Mouse (Mus musculus) forebrain, postnatal 0 days (tissue): Measurements from ENCODE around the gene Ostn. TPM values are rescaled to one million over a fixed set of nuclear protein-coding genes. Genes with fewer than 3 reads are reported as not detected.

ENCODE experiments used
- ATAC-seq: fragments of 200-750 bp; cut with Nextera tagmentation; 2 replicates; pipeline ENCODE4 v1.8.0; 2017; ENCODE audit warnings: mild to moderate bottlenecking, moderate library complexity
- DNase-seq: peaks from one replicate; pipeline ENCODE4 v3.0.0-alpha.2; 2015
- H3K27ac ChIP-seq: fragments of 300-500 bp; sonication (generic); 2 replicates; pipeline ENCODE4 v1.5.1; 2014; ENCODE audit warnings: low read depth, mild to moderate bottlenecking, antibody characterized with exemption, low read length, moderate library complexity, mixed read lengths
- H3K27me3 ChIP-seq: fragments of 300-500 bp; sonication (generic); 2 replicates; pipeline ENCODE4 v1.6.1; 2014; ENCODE audit warnings: mild to moderate bottlenecking, low read length, mixed read lengths; ENCODE audit not compliant: insufficient read depth
- H3K36me3 ChIP-seq: fragments of 300-500 bp; sonication (generic); 2 replicates; pipeline ENCODE4 v1.6.1; 2014; ENCODE audit warnings: mild to moderate bottlenecking, moderate library complexity; ENCODE audit not compliant: insufficient read depth
- H3K4me1 ChIP-seq: fragments of 300-500 bp; sonication (generic); 2 replicates; pipeline ENCODE4 v1.6.1; 2014; ENCODE audit warnings: antibody characterized with exemption; ENCODE audit not compliant: insufficient read depth
- H3K4me2 ChIP-seq: fragments of 300-500 bp; sonication (generic); 2 replicates; pipeline ENCODE4 v1.6.1; 2014; ENCODE audit warnings: low read depth, mild to moderate bottlenecking, moderate library complexity
- H3K4me3 ChIP-seq: fragments of 300-500 bp; sonication (generic); 2 replicates; pipeline ENCODE4 v1.5.1; 2014; ENCODE audit warnings: low read depth, low read length, mixed read lengths
- H3K9ac ChIP-seq: fragments of 300-500 bp; sonication (generic); 2 replicates; pipeline ENCODE4 v1.6.1; 2014; ENCODE audit warnings: mild to moderate bottlenecking
- H3K9me3 ChIP-seq: fragments of 300-500 bp; sonication (generic); 2 replicates; pipeline ENCODE4 v1.6.1; 2016; ENCODE audit warnings: low read length
- CTCF ChIP-seq: sonication (generic); IDR thresholded peaks from 2 replicates; pipeline ENCODE4 v1.5.1; 2016; ENCODE audit warnings: antibody characterized with exemption, control low read depth, low read depth
- WGBS: fragments of 180-500 bp; shearing (Covaris S2); extraction: QIAGEN DNeasy Blood & Tissue Kit; methylation state at CpG from one replicate; pipeline ENCODE4 v1.1.7; 2014; 5-methylcytosine and 5-hydroxymethylcytosine counted together
- polyA plus RNA-seq: library from polyadenylated mRNA; unstranded; fragments of >200 nt; fragmentation: Nextera tagmentation; extraction: Ambion mirVana; gene quantifications from 2 replicates; pipeline ENCODE4 v1.2.1, GENCODE M21; 2015
- total RNA-seq: library from RNA; depleted of rRNA; stranded (reverse); fragments of >200 nt; gene quantifications from 2 replicates; pipeline ENCODE4 v1.2.3, GENCODE M21; 2014; rRNA removed

The Ostn gene
- total and polyA plus RNA-seq, 2 experiments from 2014 or later = not detected

DNA sequence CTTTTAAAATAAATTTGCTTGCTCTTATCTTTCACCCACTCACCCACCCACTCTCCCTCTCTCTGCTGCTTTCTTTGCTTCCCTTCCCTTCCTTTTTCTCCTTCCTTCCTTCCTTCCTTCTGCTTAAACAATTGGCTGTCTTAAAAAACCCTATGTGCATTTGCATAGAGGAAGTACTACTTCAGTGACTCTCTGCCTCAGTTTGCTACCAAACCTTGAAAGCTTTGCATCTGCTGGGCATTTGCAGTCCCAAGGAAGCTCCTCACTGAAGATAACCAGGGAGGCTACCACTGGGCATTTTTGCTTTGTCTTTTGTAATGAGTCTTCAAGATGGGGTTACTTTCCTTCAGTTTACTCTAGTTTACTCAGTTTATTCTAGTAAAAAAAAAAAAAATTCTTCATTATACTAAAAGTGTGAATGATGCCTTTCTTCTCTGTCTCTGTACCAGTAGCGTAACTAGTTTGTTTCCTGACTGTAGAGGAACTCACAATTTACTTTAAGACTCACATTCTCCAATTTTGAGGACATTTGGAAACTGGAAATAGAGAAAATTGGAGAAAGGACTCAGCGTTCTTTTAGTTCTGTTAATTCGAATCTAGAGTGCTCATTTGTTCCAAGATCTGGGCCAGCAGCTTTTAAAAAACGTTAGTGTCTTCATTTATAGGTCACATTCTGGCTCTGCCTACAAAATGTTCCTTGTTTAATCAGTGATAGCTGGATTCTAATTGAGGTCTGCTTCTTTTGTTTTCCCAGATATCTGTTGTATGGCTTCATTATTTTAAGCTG lies 88.2 kb downstream of the Ostn start:
- Histone ChIP-seq H3K27me3 (no peaks in the 10 kb centered on the region), H3K4me2 (no peak overlapping the region), H3K9me3 (no peaks in the 10 kb centered on the region), H3K27ac (no peak overlapping the region), H3K9ac (no peak overlapping the region), H3K4me3 (no peak overlapping the region), H3K36me3 (no peaks in the 10 kb centered on the region), H3K4me1 (peaks cover 15% of the 10 kb centered on the region)
- ATAC-seq = no peak
- 87% methylated on average over 4 of the region's 4 CpGs for WGBS
- TF ChIP-seq CTCF = no peak
- DNase-seq = no peak

DNA sequence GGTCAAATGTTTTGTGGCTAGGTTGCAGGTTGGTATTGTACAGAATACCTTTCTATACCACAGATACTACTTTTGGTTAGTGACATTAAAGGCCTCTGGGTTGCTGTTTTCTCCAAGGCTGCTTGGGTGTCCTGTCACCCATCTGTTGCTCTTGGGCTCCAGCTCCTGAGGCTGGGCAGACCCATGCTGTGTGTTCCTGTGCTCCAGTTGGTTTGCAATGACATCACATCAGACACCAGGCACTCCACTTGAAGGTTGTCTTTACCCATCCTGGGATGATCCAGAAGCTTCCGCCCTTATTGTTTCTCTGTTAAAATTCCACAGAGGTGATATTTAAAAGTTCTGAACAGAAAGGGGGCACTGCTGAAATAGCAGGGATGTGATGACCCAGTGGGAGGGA lies 89.7 kb downstream of the Ostn start:
- Histone ChIP-seq H3K9ac (no peak overlapping the region), H3K27me3 (no peaks in the 10 kb centered on the region), H3K4me2 (no peak overlapping the region), H3K27ac (no peak overlapping the region), H3K36me3 (no peaks in the 10 kb centered on the region), H3K4me1 (0 out of 2 replicates have a peak, but pooled peaks cover under 1% of the 10 kb centered on the region), H3K4me3 (no peak overlapping the region), H3K9me3 (no peaks in the 10 kb centered on the region)
- TF ChIP-seq CTCF = no peak
- ATAC-seq (no peak), DNase-seq (no peak)
- 93% methylated on average over 1 of the region's 1 CpGs for WGBS

DNA sequence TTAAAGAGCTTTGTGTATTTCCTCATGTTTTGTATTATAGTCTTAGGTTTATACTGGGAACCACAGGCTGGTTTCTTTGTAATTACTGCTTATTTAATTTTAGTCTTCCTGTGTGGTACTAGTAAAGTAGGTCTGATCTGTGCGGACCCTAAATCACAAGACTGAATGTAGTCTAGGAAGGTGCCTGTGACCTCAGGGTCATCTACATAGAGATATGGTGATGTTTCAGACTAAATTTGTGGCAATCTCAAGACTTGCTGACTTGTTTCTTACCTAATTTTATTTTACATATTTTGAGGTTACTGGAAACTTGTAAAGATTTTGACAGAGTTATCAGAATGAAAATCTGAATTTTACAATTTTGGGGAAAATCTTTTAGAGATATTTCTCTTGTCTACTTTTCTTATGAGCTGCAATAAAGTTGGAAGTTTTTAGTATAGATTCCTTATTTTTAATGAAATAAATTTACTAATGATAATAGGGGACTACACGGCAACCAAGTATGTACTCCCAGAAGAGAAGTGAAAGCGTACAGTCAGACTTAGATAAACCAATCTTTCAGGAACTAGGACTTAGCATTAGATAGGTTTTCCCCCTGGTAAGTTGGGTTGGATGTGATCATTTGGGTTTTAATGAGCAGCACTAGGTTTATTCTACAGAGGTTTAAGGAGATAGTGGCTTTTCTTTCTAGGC lies 91.9 kb downstream of the Ostn start:
- no peak for DNase-seq
- 91% methylated on average over 3 of the region's 3 CpGs for WGBS
- H3K27me3 ChIP-seq = no peaks in the 10 kb centered on the region
- no peaks in the 10 kb centered on the region for H3K9me3 ChIP-seq
- no peak for TF ChIP-seq CTCF
- H3K9ac ChIP-seq = no peak overlapping the region
- ATAC-seq = no peak
- no peaks in the 10 kb centered on the region for H3K36me3 ChIP-seq
- no peaks in the 10 kb centered on the region for H3K4me1 ChIP-seq
- H3K4me2 ChIP-seq = no peak overlapping the region
- no peak overlapping the region for H3K27ac ChIP-seq
- no peak overlapping the region for H3K4me3 ChIP-seq

DNA sequence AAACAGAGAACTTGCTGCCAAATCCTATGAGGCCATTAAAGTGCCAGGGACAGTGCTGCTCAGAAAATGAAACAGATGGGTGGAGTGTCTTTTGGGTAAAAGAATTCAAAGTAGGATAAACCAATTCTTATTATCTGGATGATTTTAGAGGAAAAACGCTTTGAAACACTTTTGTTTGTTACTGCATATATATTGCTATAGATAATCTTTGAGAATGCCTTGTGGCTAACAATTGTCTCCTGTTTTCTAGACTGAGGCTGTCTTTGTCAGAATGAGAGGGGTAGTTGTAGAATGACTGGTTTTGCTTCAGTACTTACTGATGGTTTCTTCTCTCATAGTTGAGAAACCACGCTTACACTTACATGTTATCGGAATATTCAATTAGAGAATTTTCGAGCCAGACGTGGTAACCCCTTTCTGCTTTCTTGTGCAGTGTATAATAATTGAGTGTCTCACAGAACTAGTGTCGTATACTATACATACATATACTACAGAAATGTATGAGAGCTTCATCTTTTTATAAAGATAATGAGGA lies 92.5 kb downstream of the Ostn start:
- H3K9ac ChIP-seq = no peak overlapping the region
- DNase-seq = no peak
- no peaks in the 10 kb centered on the region for H3K27me3 ChIP-seq
- no peak overlapping the region for H3K27ac ChIP-seq
- WGBS = 89% methylated on average over 6 of the region's 6 CpGs
- TF ChIP-seq CTCF = no peak
- no peak for ATAC-seq
- H3K4me1 ChIP-seq = no peaks in the 10 kb centered on the region
- H3K36me3 ChIP-seq = no peaks in the 10 kb centered on the region
- H3K9me3 ChIP-seq = no peaks in the 10 kb centered on the region
- no peak overlapping the region for H3K4me3 ChIP-seq
- H3K4me2 ChIP-seq = no peak overlapping the region

Other genes with a start within 250 kb of the Ostn start
- gene Uts2b, start 62.8 kb downstream of the Ostn start, total RNA-seq = not detected in 2 replicates
- not detected in 2 replicates for gene Uts2b, start 62.8 kb downstream of the Ostn start, polyA plus RNA-seq
- 61.9 and 74.3 TPM in 2 replicates for gene Ccdc50, start 81.4 kb downstream of the Ostn start, total RNA-seq
- gene Ccdc50, start 81.4 kb downstream of the Ostn start, polyA plus RNA-seq = 12.7 and 22.3 TPM in 2 replicates